Mouse (Mus musculus): Measurements from ENCODE around the gene Uvrag.
"Not testable (repeated sequence)": the region's sequence is repeated elsewhere in the genome, so short reads cannot be mapped to it uniquely, and the experiment has no call there.

Uvrag gene

DNA sequence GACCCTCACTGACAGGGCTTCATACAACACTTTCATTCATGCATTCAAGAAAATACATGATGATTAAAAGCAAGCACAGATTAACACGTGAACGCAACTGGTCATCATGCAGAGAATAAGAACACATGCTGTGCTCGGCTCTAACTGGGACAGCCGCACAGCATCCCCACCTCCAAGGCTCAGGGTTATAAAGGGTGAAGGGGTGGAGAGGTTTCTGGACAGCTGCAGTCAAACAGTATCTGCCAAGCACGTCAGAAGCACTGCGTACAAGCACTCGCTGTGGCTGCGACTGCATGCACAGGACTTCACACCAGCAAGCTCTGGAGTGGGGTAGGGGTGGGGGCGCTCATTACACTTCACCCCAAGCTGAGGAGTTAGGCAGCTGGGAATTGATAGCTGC lies 40.9 kb downstream of the Uvrag start:
- DNase-seq (ENCODE audit: extremely low read depth, low read depth): no peak

DNA sequence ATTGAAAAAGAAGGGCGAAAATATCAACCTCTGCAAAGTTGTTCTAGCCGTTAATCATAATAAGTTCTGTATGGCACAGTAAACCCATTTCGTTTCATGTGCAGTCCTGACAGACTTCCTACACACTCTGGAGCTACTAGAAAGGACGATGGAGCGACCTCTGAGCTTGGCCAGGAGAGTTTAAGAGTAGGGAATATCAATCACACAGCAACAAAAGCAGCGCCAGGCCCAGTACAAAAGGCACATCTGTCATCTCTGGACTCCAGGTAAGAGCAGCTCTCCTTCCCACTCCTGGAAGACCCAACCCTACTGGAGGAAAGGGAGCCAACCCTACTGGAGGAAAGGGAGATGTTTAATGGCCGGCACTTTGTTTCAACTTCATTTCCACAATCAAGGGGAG lies 43.2 kb downstream of the Uvrag start:
- DNase-seq (ENCODE audit: extremely low read depth, low read depth): no peak

GRCm38 (mm10) chr7:99097128-99097527 lies 43.8 kb downstream of the Uvrag start:
- no peak for DNase-seq (ENCODE audit: extremely low read depth, low read depth)

- peak; percentile 28 for DNase-seq (ENCODE audit: extremely low read depth, low read depth)
Measured at GRCm38 (mm10) chr7:99095191-99095590, 45.8 kb downstream of the Uvrag start.

DNA sequence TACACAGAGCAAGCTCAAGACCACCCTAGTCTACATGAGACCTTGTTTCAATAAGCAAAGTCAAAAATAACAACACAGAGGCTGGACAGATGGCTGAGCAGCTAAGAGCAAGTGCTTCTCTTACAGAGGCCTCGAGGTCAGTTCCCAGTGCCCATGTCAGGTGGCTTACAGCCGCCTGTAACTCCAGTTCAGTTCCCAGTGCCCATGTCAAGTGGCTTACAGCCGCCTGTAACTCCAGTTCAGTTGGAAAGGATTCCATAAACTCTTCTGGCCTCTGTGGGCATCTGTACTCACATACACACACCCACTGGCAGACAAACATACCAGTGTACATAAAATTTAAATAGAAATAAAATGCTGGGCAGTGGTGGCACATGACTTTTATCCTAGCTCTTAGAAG lies 46.6 kb downstream of the Uvrag start:
- DNase-seq (ENCODE audit: extremely low read depth, low read depth): no peak

GRCm38 (mm10) chr7:99091915-99092645 lies 48.9 kb downstream of the Uvrag start:
- no peak for DNase-seq (ENCODE audit: extremely low read depth, low read depth)

- DNase-seq (ENCODE audit: extremely low read depth, low read depth): no peak
Measured at GRCm38 (mm10) chr7:99089716-99090115, 51.2 kb downstream of the Uvrag start.

DNA sequence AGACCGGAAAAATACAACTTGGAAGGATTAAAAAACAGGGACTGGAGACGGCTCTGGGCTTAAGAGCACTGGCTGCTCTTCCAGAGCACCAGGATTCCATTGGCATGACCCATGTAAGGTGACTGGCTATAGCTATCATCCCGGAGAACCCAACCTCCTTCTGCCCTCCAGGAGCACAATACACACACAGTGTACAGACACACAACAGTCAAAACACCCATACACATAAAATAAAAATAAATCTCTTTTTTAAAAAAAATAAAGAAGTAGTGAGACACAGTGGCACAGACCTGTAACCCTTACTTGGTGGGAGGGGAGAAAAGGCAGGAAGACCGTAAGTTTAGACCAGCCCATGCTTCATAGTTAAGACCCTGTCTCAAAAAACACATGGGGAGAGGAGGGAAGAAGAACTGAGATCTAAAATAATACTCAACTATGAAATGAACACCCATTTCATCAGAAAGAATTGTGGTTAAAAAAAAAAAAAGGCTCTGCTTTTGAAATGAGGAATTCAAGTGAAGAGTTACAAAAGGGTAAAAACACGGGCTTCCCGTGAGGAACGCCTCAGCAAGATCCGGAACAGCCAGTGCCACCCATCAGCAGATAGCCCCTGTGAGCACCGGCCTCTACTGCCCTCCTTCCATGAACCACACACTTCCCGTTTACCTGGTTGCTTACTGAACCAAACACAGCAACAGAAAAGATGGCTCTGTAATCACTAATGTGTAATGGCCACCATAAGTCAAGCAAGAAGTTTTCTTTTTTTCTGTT lies 52.2 kb downstream of the Uvrag start:
- no peak for DNase-seq (ENCODE audit: extremely low read depth, low read depth)

DNA sequence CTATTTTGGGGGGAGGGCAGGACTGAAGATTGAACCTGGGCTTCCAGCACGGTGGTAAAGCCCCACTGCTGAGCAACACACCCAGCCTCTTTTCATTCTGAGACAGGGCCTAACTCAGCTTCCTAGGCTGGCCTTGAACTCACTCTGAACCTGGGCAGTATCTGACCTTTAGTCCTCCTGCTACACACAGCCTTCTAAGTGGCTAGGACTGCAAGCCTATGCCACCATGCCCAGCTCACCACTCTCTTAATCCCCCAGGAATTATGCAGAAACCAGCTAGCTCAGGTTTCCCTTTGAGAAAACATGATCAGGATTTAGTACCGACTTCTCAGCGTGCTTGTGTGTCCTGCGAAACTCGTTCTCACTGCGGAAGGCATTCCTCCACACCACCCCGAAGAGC lies 53.4 kb downstream of the Uvrag start:
- no peak for DNase-seq (ENCODE audit: extremely low read depth, low read depth)

- no peak for DNase-seq (ENCODE audit: extremely low read depth, low read depth)
Measured at GRCm38 (mm10) chr7:99086646-99087443, 54.1 kb downstream of the Uvrag start.

DNA sequence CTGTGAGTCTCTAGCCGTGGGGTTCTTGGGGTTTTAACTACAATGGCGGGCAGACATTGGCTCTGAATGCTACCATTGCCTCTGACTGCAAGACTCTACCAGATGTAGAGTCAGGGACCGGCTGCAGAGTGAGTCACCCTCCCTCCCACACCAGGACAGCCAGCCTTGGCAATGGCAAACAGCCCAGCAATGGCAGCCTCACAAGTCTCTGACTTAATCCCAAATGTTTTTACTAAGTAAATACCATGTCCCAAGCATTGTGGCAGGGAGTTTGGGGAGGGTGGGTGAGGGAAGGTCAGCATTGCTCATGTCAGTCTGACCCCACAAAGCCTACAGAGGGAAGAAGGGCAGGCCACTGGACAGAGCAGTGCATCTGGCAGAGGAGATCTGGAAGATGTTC lies 55.7 kb downstream of the Uvrag start:
- no peak for DNase-seq (ENCODE audit: extremely low read depth, low read depth)

GRCm38 (mm10) chr7:99079522-99079921 lies 61.4 kb downstream of the Uvrag start:
- DNase-seq (ENCODE audit: extremely low read depth, low read depth): peak; percentile 4

GRCm38 (mm10) chr7:99078805-99079204 lies 62.1 kb downstream of the Uvrag start:
- DNase-seq (ENCODE audit: extremely low read depth, low read depth): no peak

DNA sequence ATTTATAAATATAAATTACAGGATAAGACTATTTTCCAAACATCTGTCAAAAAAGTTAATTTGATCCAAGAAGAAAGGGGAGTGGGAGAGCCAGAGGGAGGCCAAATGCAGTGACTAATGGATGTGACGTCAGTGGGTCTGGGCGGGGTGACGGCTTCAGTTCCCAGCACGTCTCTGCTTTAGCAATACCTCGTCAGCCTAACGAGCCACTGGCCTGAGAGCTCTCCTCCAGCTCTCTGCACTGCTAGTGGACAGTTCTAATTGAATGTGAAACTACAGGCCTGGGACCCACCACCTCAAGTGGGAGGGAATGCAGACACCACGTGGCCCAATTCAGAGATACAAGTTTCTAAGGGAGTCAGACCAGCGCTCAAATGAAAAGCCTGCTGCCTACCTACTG lies 63.7 kb downstream of the Uvrag start:
- DNase-seq (ENCODE audit: extremely low read depth, low read depth): no peak

GRCm38 (mm10) chr7:99075101-99075500 lies 65.8 kb downstream of the Uvrag start:
- DNase-seq (ENCODE audit: extremely low read depth, low read depth): no peak

GRCm38 (mm10) chr7:99073734-99074372 lies 67.1 kb downstream of the Uvrag start:
- no peak for DNase-seq (ENCODE audit: extremely low read depth, low read depth)

DNA sequence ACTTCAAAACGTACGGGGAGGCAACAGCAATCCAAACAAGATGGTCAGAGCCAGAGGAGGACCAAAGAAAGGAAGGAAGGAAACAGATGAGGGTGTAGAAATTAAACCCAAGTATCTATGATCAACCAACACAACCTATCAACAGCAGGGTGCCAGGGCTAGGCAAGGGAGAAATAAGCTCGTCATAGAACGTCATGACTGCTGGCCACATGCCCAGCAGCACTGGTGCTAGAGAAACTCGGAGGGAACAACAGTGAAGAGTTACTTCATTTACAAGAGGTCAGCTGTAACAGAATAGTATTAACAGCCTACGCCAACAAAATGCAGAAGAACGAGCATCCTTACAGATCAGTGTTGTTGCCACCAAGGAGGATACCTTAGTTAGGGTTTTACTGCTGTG lies 73.2 kb downstream of the Uvrag start:
- DNase-seq (ENCODE audit: extremely low read depth, low read depth): no peak

DNA sequence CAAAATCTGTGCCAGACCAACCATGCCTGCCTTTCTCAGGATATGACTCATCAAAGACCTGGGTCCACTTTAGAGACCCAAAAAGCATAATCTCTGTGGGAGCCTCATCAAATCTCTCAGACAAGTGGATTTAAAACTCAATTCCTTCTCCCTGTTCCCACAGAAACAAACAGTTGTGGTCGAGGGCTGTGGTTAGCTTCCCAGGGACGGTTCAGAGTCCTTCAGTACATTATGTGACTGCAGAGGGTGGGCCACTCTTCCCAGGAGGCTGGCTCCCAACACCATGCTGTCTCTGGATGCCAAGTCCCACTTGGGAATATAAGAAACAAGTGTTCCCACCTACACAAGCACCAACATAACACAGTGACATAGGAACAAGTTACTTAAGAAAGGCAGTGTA lies 75.0 kb downstream of the Uvrag start:
- DNase-seq (ENCODE audit: extremely low read depth, low read depth): no peak

DNA sequence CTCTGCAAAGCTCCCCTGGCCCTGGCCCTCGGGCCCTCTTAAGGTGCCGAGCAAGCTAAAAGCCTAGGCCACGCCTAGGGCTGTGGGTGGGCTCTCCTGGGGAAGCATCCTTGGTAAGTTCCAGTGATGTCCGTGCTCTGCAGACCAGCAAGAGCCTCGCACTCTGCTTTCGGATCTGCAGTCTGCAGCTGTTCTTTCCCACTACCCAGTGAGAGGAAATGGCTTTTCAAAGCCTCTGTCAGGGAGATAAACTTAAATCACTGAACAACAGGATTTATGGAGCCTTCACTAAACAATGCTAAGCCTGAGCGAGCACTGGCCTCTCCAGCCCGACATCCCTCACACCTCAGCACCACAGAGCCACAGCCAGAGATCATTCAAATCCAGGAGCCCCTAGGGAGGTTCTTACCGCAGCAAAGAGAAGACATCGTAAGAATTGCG lies 75.5 kb downstream of the Uvrag start:
- no peak for DNase-seq (ENCODE audit: extremely low read depth, low read depth)

DNA sequence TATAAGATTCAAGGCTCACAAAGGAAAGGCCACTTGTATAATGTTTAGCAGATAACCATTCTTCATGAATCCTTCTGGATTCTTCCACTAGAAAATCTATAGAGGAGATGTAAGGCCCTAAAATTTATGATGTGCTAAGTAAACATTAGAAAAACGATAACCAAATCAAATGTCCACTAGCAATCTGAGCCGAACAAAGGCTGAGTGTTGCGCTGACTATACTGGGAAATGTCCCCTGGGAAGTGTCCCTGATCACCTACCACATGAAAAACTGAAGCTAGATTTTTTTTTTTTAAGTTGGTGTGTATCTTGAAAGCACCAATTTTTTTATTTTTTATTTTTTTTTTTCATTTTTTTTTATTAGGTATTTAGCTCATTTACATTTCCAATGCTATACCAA lies 76.1 kb downstream of the Uvrag start:
- DNase-seq (ENCODE audit: extremely low read depth, low read depth): no peak

- DNase-seq (ENCODE audit: extremely low read depth, low read depth): not testable (repeated sequence)
Measured at GRCm38 (mm10) chr7:99062263-99062662, 78.7 kb downstream of the Uvrag start.
